Mouse (Mus musculus) right cerebral cortex, postnatal 36 days (tissue): ENCODE results near the gene Prkch.
A peak's percentile ranks its signal among the peaks of the same experiment; 100 is the strongest.
"Not testable (repeated sequence)": the region's sequence is repeated elsewhere in the genome, so short reads cannot be mapped to it uniquely, and the experiment has no call there.

ENCODE experiments used
- DNase-seq, 2 experiments: peaks; one replicate each; pipeline ENCODE4 v3.0.0; 2022; ENCODE audit warnings: low spot score in 2 of 2, mixed read lengths in 1 of 2

Gene Prkch

GRCm38 (mm10) chr12:73584610-73585240 lies at the start of gene Prkch:
TSS of gene Prkch (plus strand) at chr12:73584796.
- peak; percentile 58 to 59 for DNase-seq

GRCm38 (mm10) chr12:73537499-73538138 lies 47.0 kb upstream of the Prkch start:
- DNase-seq = no peak

GRCm38 (mm10) chr12:73538139-73538508 lies 46.5 kb upstream of the Prkch start:
- DNase-seq = not testable (repeated sequence)

- DNase-seq = no peak
Measured at GRCm38 (mm10) chr12:73539151-73539550, 45.4 kb upstream of the Prkch start.

- no peak for DNase-seq
Measured at GRCm38 (mm10) chr12:73540402-73540801, 44.2 kb upstream of the Prkch start.

GRCm38 (mm10) chr12:73543191-73543590 lies 41.4 kb upstream of the Prkch start:
- DNase-seq = no peak

- DNase-seq = no peak
Measured at GRCm38 (mm10) chr12:73544736-73545671, 39.6 kb upstream of the Prkch start.

- no peak for DNase-seq
Measured at GRCm38 (mm10) chr12:73545672-73546085, 38.9 kb upstream of the Prkch start.

- DNase-seq = no peak
Measured at GRCm38 (mm10) chr12:73546086-73546711, 38.4 kb upstream of the Prkch start, which contains the start of gene Tmem30b. TSS of gene Tmem30b (minus strand) at chr12:73546392.

GRCm38 (mm10) chr12:73547646-73548045 lies 37.0 kb upstream of the Prkch start:
- DNase-seq = no peak

- DNase-seq = no peak
Measured at GRCm38 (mm10) chr12:73548259-73548658, 36.3 kb upstream of the Prkch start.

- peak in 1 of 2 experiments; percentile 16 for DNase-seq
Measured at GRCm38 (mm10) chr12:73554155-73554554, 30.4 kb upstream of the Prkch start.

- peak; percentile 22 to 45 for DNase-seq
Measured at GRCm38 (mm10) chr12:73558525-73559195, 25.9 kb upstream of the Prkch start.

- no peak for DNase-seq
Measured at GRCm38 (mm10) chr12:73560091-73560490, 24.5 kb upstream of the Prkch start.

- not testable (repeated sequence) for DNase-seq
Measured at GRCm38 (mm10) chr12:73563122-73563521, 21.5 kb upstream of the Prkch start.

- no peak for DNase-seq
Measured at GRCm38 (mm10) chr12:73564176-73564575, 20.4 kb upstream of the Prkch start.

- DNase-seq = no peak
Measured at GRCm38 (mm10) chr12:73564795-73565619, 19.6 kb upstream of the Prkch start.

- no peak for DNase-seq
Measured at GRCm38 (mm10) chr12:73565620-73565969, 19.0 kb upstream of the Prkch start.

- DNase-seq = no peak
Measured at GRCm38 (mm10) chr12:73574632-73575031, 10.0 kb upstream of the Prkch start.

- DNase-seq = no peak
Measured at GRCm38 (mm10) chr12:73578141-73578540, 6.5 kb upstream of the Prkch start.
